Mouse (Mus musculus): ENCODE results near the gene Alkbh1. TPM values are rescaled to one million over a fixed set of nuclear protein-coding genes. Genes with fewer than 3 reads are reported as not detected.

Gene Alkbh1
- polyA plus RNA-seq, 1 experiment, result 10.8 TPM

DNA sequence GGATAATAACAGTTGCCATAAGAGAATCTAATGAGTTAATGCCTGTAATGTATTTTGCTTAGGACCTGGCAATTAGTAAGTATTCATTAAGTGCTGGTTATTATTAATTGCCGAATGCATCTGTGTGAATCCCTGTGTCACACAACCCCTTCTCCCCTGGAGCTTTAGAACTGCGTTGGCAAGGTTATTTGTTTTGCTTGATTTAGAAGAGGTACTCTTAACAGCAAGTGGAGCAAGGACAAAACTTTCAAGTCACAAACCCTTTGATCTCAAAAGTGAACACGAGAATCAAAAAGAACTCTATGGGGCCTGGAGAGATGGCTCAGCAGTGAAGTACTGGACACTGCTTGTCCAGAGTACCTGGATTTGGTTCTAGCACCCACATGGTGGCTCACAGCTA is 54.6 kb downstream of the Alkbh1 start:
- no peak overlapping the region for H3K4me3 ChIP-seq (replicated peaks; ENCODE audit: extremely low read depth, low read depth, low read length)
- WGBS, result 63% methylated on average over 3 of the region's 3 CpGs
- no peak for DNase-seq
- TF ChIP-seq POLR2A (IDR thresholded peaks at IDR 0.05; ENCODE audit: borderline replicate concordance, extremely low read depth, low read depth, low read length), result no peak
- no peak for TF ChIP-seq CTCF (IDR thresholded peaks at IDR 0.05; ENCODE audit: insufficient read depth, low read length)
- peaks cover 10% of the 10 kb centered on the region for H3K4me1 ChIP-seq (ENCODE audit: control insufficient read depth, insufficient read depth, low read length)

DNA sequence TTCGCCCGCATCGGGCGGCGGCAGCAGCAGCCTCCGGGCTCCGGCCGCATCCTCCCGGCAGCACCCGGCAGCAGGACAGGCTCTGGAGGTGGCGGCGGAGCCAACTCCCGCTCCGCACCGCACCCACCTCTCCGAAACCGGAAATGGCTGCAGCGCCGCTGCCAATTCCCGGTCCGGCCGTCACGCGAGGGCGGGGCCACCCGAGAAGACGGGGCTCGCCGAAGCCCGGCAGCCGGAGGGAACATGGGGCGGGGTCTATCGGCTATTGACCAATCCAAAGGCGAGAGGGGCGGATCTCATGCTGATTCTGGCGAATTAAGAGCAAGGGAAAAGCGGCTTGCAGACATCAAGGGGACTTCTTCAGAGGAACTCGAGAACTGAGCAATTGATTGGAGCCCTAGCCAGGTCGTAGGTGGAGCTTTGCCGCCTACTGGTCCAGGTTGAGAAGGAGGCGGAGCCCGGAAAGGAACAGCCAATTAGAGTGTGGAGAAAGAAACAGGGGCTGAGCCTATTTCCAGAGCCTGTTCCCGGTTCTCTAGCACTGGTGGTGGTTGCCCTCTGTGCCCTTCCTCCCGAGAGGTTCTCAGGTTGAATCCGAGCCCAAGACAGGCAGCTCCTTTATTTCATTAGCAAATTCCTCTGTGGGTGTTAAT is 55.6 kb downstream of the Alkbh1 start, which contains the start of gene Sptlc2:
Sptlc2 (minus strand) TSS at position 234 of the 653 bp plus-strand sequence.
- peaks cover 7% of the 10 kb centered on the region for H3K4me1 ChIP-seq (ENCODE audit: control insufficient read depth, insufficient read depth, low read length)
- TF ChIP-seq POLR2A (IDR thresholded peaks at IDR 0.05; ENCODE audit: borderline replicate concordance, extremely low read depth, low read depth, low read length) (peak; percentile 88), CTCF (IDR thresholded peaks at IDR 0.05; ENCODE audit: insufficient read depth, low read length) (no peak)
- DNase-seq, result peak; percentile 100
- H3K4me3 ChIP-seq (replicated peaks; ENCODE audit: extremely low read depth, low read depth, low read length), result peak within 1 kb of the TSS; percentile 91
- WGBS, result 0% methylated on average over 45 of the region's 45 CpGs

DNA sequence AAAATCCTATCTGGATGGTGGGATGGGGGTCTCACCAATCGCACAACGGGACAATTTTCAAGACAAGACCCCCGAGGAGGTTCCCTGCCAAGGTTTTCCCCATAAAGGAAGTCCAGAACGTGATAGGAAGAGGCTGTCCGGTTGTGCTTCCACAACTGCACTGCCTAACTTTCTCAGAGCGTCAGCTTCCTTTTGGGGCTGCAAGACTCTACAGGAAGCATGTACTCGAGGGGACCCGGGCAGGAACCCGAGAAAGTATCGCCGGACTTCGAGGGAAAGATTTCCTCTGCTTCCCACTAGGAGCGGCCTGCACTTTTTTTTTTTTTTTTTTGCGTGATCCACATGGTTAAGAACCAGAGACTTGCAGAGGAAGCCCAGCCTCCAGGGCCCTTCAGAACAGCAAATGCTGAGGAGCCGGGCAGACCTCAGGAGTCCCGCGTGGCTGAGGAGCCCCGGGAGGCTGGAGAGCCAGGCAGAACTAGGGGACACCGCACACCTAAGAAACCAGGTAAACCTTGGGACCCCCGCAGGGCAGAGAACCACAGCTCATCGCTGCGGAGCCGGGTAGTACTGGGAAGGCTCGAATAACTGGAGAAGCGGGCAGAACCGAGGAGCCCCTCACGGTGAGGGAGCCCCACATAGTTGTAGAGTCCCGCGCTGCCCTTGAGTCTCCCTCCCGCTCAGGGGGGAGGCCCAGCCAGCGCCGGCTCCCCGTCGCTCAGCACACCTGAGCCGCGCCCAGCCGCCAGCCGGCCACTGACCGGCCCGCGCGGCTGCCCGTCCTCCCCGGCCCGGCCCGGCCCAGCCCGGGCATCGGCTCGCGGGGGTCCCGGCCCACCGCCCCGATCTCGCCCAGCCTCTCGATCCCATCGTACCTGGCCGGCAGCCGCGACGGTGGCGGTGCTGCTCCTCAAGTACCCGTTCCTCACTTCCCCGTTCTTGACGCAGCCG is 56.4 kb downstream of the Alkbh1 start:
- DNase-seq, result peak; percentile 52
- Histone ChIP-seq H3K4me1 (ENCODE audit: control insufficient read depth, insufficient read depth, low read length) (peaks cover 7% of the 10 kb centered on the region; the same call in 1 of the 2 replicates), H3K4me3 (replicated peaks; ENCODE audit: extremely low read depth, low read depth, low read length) (peak overlapping the region; percentile 91)
- no peak for TF ChIP-seq POLR2A (IDR thresholded peaks at IDR 0.05; ENCODE audit: borderline replicate concordance, extremely low read depth, low read depth, low read length)
- TF ChIP-seq CTCF (IDR thresholded peaks at IDR 0.05; ENCODE audit: insufficient read depth, low read length), result no peak
- WGBS, result under 1% methylated on average over 65 of the region's 65 CpGs

DNA sequence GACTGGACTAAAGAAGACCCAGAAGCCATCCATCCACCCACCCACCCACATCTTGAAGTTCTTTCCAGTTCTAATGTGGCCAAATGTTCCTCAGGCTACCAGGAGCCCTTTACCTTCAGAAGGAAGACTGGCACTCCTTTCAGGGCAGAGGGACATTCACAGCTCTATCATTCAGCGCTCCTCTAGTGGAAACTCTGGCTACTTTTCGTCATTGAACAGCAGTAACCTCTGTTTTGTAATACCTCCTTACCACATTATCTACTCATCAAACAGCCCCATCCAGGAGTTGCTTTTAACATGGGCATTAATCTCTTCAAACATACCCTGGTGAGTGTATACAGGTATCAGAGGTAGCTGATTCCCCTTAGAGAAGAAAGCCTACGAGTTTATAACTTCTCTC is 58.8 kb downstream of the Alkbh1 start:
- 66% methylated on average over 3 of the region's 3 CpGs for WGBS
- Histone ChIP-seq H3K4me1 (ENCODE audit: control insufficient read depth, insufficient read depth, low read length) (peaks cover 24% of the 10 kb centered on the region), H3K4me3 (replicated peaks; ENCODE audit: extremely low read depth, low read depth, low read length) (no peak overlapping the region)
- TF ChIP-seq CTCF (IDR thresholded peaks at IDR 0.05; ENCODE audit: insufficient read depth, low read length), result no peak
- no peak for TF ChIP-seq POLR2A (IDR thresholded peaks at IDR 0.05; ENCODE audit: borderline replicate concordance, extremely low read depth, low read depth, low read length)
- no peak for DNase-seq

DNA sequence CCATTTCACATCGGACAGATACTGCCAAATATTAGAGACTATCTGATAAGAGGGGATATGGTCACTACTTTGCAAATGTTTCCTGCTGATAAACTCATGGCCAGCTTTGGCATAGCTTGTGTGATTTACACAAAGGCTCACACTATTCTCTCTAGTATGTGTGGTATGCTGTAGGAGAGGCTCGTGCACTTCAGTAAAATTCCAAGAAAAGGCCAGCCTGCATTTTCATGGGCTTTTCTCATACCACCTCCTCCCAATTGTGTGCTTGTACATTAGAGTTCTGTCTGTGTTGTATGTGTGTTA is 62.5 kb downstream of the Alkbh1 start:
- TF ChIP-seq POLR2A (IDR thresholded peaks at IDR 0.05; ENCODE audit: borderline replicate concordance, extremely low read depth, low read depth, low read length) (no peak), CTCF (IDR thresholded peaks at IDR 0.05; ENCODE audit: insufficient read depth, low read length) (no peak)
- no peak for DNase-seq
- Histone ChIP-seq H3K4me3 (replicated peaks; ENCODE audit: extremely low read depth, low read depth, low read length) (no peak overlapping the region), H3K4me1 (ENCODE audit: control insufficient read depth, insufficient read depth, low read length) (peaks cover 26% of the 10 kb centered on the region)
- WGBS, result 13% methylated on average over 2 of the region's 2 CpGs

DNA sequence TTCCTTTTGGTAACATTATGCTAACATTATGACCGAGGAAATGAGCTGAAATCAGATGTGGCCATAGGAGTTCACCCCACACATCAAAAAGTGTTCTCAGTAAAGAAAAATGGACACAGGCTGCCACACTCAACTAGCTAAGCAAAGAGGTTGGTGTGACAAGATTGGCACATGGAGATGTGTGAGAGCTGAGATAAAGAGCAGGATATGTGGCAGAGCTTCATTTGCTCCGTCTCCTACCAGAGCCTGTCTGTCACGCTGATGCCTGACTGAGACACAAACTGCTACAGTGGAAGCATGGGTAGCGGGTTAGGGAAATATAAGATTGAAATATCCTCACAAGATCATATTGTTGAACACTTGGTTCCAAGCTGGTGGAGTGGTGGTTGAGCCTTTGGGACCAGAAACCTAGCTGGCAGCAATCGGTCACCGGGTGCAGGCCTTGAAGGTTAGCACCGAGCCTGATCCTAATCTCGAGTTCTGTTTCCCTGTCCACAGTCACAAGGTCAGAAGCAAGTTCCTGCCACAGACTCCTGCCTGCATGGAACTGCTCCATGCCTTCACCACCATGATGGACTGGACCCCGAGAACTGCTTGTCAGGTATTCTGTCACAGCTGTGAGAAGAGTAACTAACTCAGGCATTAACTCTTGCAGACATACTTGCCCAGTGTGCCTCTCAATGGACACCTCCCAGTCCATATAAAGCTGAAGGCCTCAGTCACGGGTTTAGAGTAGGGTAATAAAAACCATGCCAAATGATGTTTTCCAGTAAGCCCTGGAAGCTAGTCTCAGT is 63.0 kb downstream of the Alkbh1 start:
- DNase-seq, result no peak
- H3K4me3 ChIP-seq (replicated peaks; ENCODE audit: extremely low read depth, low read depth, low read length), result no peak overlapping the region
- 45% methylated on average over 10 of the region's 10 CpGs for WGBS
- peaks cover 24% of the 10 kb centered on the region for H3K4me1 ChIP-seq (ENCODE audit: control insufficient read depth, insufficient read depth, low read length)
- TF ChIP-seq POLR2A (IDR thresholded peaks at IDR 0.05; ENCODE audit: borderline replicate concordance, extremely low read depth, low read depth, low read length) (no peak), CTCF (IDR thresholded peaks at IDR 0.05; ENCODE audit: insufficient read depth, low read length) (no peak)

DNA sequence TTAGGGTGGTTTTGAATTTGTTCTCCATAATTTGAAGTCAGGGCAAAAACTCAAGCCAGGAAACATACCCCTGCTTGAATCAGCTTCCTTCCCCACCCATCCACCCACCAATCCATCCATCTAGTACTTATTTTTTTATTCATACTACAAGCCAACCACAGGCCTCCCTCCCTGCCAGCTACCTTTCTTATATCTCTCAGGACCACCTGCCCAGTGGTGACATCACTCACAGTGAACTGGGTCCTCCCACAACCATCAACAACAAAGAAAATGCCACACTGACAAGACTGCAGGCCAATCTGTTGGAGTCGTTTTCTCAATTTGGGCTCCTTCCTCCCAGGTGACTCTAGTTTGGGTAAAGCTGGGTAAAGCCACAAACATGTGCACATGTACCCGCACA is 64.3 kb downstream of the Alkbh1 start:
- H3K4me3 ChIP-seq (replicated peaks; ENCODE audit: extremely low read depth, low read depth, low read length), result no peak overlapping the region
- peaks cover 27% of the 10 kb centered on the region for H3K4me1 ChIP-seq (ENCODE audit: control insufficient read depth, insufficient read depth, low read length)
- DNase-seq, result no peak
- 83% methylated on average over 2 of the region's 2 CpGs for WGBS
- no peak for TF ChIP-seq CTCF (IDR thresholded peaks at IDR 0.05; ENCODE audit: insufficient read depth, low read length)
- no peak for TF ChIP-seq POLR2A (IDR thresholded peaks at IDR 0.05; ENCODE audit: borderline replicate concordance, extremely low read depth, low read depth, low read length)

Other genes starting within 250 kb of the Alkbh1 start
- not detected in 2 replicates for gene Samd15, start 244.3 kb downstream of the Alkbh1 start, polyA plus RNA-seq (2012; rRNA removed)
- gene Tmed8, start 243.6 kb downstream of the Alkbh1 start, polyA plus RNA-seq (2012; rRNA removed), result 4.4 and 5.9 TPM in 2 replicates
- gene Noxred1, start 205.3 kb downstream of the Alkbh1 start, polyA plus RNA-seq (2012; rRNA removed), result 0.31 and 0.91 TPM in 2 replicates
- gene Vipas39, start 177.8 kb downstream of the Alkbh1 start, polyA plus RNA-seq (2012; rRNA removed), result 17.1 and 23.3 TPM in 2 replicates
- 46.6 and 53.5 TPM in 2 replicates for gene Ahsa1, start 177.5 kb downstream of the Alkbh1 start, polyA plus RNA-seq (2012; rRNA removed)
- gene Ism2, start 144.3 kb downstream of the Alkbh1 start, polyA plus RNA-seq (2012; rRNA removed), result 0.38 and 0.56 TPM in 2 replicates
- 18.6 and 35.0 TPM in 2 replicates for gene Sptlc2, start 55.7 kb downstream of the Alkbh1 start, polyA plus RNA-seq (2012; rRNA removed)
- 8.4 and 11.3 TPM in 2 replicates for gene Slirp, start 121 bp downstream of the Alkbh1 start, polyA plus RNA-seq (2012; rRNA removed)
- gene Snw1, start 28.3 kb upstream of the Alkbh1 start, polyA plus RNA-seq (2012; rRNA removed), result 7.0 and 11.0 TPM in 2 replicates
- not detected in 2 replicates for gene Gm5788, start 50.7 kb upstream of the Alkbh1 start, polyA plus RNA-seq (2012; rRNA removed)
- gene Gm8300, start 70.3 kb upstream of the Alkbh1 start, polyA plus RNA-seq (2012; rRNA removed), result not detected in 2 replicates
- not detected in 2 replicates for gene Oog1, start 158.7 kb upstream of the Alkbh1 start, polyA plus RNA-seq (2012; rRNA removed)
- not detected in 2 replicates for gene Gm4027, start 174.9 kb upstream of the Alkbh1 start, polyA plus RNA-seq (2012; rRNA removed)
- gene Gm16381, start 200.6 kb upstream of the Alkbh1 start, polyA plus RNA-seq (2012; rRNA removed), result not detected in 2 replicates